Mouse (Mus musculus) brain, embryonic 14.5 days (tissue): Measurements from ENCODE around the gene Tex22.

Experiments used
- CTCF ChIP-seq: fragments of 200-500 bp; IDR thresholded peaks from 2 replicates; pipeline ENCODE4 v1.5.1; 2012; ENCODE audit warnings: inconsistent platforms, mild to moderate bottlenecking, moderate library complexity, borderline replicate concordance; ENCODE audit not compliant: insufficient read depth, insufficient read length; ENCODE audit errors: extremely low read depth
- POLR2A ChIP-seq: fragments of 200-500 bp; IDR thresholded peaks from 2 replicates; pipeline ENCODE4 v1.6.1; 2012; ENCODE audit warnings: mild to moderate bottlenecking, inconsistent platforms, borderline replicate concordance; ENCODE audit not compliant: poor library complexity, insufficient read depth, insufficient read length, severe bottlenecking; ENCODE audit errors: extremely low read depth

DNA sequence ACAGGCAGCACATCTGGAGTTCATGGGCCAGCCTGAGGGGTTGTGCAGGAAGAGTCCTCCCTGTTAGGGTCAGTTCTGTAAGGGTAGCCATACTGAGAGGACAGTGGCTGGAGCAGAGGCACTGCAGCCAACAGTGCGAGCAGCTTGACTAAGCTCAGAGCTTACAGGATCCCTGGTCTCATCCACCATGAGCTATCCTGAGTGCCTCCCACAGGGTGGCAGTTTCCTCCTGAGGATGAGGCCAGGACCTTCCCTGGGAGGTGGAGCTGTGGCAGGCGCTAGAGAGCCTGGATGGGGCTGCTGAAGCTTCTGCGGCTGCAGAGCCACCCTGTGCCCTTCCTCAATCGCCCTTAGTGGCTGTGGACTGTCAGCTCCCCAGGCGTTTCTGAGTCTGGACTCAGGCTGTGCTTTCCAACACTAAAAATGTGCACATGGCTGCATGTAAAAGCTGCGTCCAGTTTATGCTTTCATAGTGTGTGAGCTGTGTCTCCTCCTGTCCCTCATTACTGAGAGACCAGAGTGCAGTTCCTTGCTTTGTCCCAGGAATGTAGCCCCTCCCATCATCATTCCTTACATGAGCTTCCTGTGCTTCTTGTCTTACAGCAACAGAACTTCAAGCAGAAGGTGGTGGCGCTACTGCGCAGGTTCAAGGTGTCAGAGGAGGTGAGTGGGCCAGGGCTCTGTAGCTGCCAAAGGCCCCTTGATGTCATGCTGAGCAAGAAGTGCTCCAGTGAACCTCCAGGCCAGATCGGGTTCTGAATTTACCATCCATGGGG is 22.5 kb upstream of the Tex22 start:
- TF ChIP-seq CTCF (no peak), POLR2A (no peak)
